Mouse (Mus musculus): Measurements from ENCODE around the gene Sh3gl1. TPM values are rescaled to one million over a fixed set of nuclear protein-coding genes. Genes with fewer than 3 reads are reported as not detected.

The Sh3gl1 gene
- polyA plus RNA-seq, 1 experiment from 2014 or later = 200 TPM

DNA sequence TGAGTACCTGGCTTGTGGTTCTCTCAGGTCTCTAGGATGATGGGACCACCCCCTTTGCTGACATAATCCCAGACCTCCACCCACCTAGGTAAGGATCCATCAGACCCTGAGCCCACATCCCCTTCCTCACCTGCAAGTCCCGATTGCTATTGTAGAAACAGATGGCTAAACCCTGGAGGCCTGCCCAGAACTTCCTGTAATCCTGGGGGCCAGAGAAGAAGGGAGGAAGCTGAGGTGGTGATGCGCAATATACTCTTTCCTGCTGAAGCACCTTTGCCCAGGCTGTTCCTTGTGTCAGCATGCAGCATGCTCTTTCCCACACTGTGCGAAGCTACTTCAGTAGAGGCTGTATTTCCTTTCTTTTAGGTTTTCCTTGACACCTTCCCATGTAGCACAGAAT is 33.4 kb downstream of the Sh3gl1 start:
- no peak for ATAC-seq (ENCODE audit: low FRiP score, low read depth)
- no peaks in the 10 kb centered on the region for H3K9me3 ChIP-seq
- H3K4me1 ChIP-seq = peaks cover 9% of the 10 kb centered on the region
- no peak overlapping the region for H3K4me2 ChIP-seq (replicated peaks)
- no peak overlapping the region for H3K4me3 ChIP-seq
- H3K36me3 ChIP-seq = peaks cover 1% of the 10 kb centered on the region; the same call in 1 of the 2 replicates
- H3K27ac ChIP-seq = no peak overlapping the region
- 89% methylated on average over 3 of the region's 3 CpGs for WGBS
- H3K27me3 ChIP-seq = peaks cover 42% of the 10 kb centered on the region
- H3K9ac ChIP-seq = no peak overlapping the region

GRCm38 (mm10) chr17:55999794-56000499 is 36.5 kb downstream of the Sh3gl1 start:
- Histone ChIP-seq H3K27me3 (peaks cover 37% of the 10 kb centered on the region), H3K4me2 (replicated peaks) (peak overlapping the region; percentile 39), H3K9ac (no peak overlapping the region; the same call in 1 of the 2 replicates), H3K4me1 (no peaks in the 10 kb centered on the region; the same call in 1 of the 2 replicates), H3K27ac (no peak overlapping the region), H3K36me3 (peaks cover 20% of the 10 kb centered on the region), H3K4me3 (peak overlapping the region; percentile 18), H3K9me3 (no peaks in the 10 kb centered on the region)
- peak; percentile 29; the same call in 1 of the 2 replicates for ATAC-seq (ENCODE audit: low FRiP score, low read depth)
- 5% methylated on average over 30 of the region's 30 CpGs for WGBS

DNA sequence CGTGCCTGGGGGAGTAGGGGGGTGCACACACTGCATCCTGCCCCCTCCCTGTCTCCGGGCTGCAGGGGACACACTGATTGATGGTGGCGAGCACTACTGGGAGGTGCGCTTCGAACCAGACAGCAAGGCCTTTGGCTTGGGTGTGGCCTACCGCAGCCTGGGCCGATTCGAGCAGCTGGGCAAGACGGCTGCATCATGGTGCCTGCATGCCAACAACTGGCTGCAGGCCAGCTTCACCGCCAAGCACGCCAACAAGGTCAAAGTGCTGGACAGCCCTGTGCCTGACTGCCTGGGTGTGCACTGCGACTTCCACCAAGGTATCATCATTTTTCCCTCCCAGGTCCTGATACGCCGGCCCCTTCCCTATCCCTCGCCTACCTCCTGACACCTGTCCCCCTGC is 40.4 kb downstream of the Sh3gl1 start:
- H3K9ac ChIP-seq = no peak overlapping the region
- H3K9me3 ChIP-seq = no peaks in the 10 kb centered on the region
- H3K27me3 ChIP-seq = peaks cover 21% of the 10 kb centered on the region
- H3K27ac ChIP-seq = no peak overlapping the region
- no peak overlapping the region for H3K4me3 ChIP-seq
- H3K4me2 ChIP-seq (replicated peaks) = no peak overlapping the region
- no peaks in the 10 kb centered on the region; the same call in 1 of the 2 replicates for H3K4me1 ChIP-seq
- H3K36me3 ChIP-seq = peaks cover 51% of the 10 kb centered on the region
- no peak for ATAC-seq (ENCODE audit: low FRiP score, low read depth)
- WGBS = 90% methylated on average over 15 of the region's 15 CpGs

- Histone ChIP-seq H3K4me3 (no peak overlapping the region), H3K36me3 (peaks cover 42% of the 10 kb centered on the region), H3K9ac (no peak overlapping the region), H3K4me1 (peaks cover 6% of the 10 kb centered on the region), H3K27me3 (no peaks in the 10 kb centered on the region), H3K9me3 (no peaks in the 10 kb centered on the region), H3K4me2 (replicated peaks) (no peak overlapping the region), H3K27ac (no peak overlapping the region)
- 87% methylated on average over 8 of the region's 8 CpGs for WGBS
- ATAC-seq (ENCODE audit: low FRiP score, low read depth) = no peak
These were observed 46.0 kb downstream of the Sh3gl1 start for GRCm38 (mm10) chr17:55990278-55990898.

DNA sequence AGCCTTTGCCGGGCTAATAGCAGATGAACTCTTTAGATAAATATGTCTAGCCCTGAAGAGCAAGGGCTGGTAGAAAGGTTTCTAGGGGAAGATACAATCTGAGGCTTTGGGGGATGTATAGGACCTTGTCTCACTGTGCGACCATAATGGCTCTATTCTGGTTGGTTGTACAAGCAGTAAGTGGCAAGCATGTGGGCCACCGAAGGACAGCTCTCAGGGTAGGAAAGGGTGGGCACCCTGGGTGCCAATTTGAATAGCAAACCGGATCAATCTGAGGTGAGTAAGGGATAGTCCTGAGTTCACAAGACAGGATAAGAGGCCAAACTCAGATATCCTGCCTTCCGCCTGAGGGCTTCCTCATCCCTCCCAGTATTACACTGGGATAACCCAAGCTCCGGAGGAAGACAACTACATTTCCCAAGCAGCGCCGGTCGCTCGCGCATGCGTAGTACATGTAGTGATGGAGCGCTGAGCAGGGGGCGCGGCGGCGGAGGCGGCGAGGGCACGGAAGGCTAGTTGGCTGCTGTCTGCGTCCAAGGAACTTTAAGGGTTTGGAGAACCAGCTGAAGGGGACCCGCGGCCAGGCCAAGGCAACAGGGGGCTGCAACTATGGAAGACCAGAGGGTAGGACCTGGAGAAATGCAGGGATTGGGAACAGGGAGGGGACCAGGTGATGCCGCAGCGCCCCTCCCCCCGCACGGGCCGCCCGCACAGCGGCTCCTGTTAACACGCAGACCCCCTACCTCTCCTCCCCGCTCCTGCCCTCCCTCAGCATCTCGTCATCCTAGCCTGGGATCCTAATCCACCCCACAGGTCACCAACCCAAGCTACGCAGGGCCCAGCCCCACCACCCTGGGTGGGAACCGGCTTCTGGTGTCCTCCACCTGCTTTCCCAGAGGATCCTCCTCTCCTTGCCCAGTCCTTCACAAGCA is 50.1 kb downstream of the Sh3gl1 start, which contains the start of gene Fsd1:
Fsd1 (plus strand) TSS at position 480 of the 932 bp plus-strand sequence.
- 10% methylated on average over 35 of the region's 35 CpGs for WGBS
- no peaks in the 10 kb centered on the region for H3K9me3 ChIP-seq
- H3K4me3 ChIP-seq = peak within 1 kb of the TSS; percentile 68
- no peak within 1 kb of the TSS for H3K27ac ChIP-seq
- peaks cover 6% of the 10 kb centered on the region for H3K4me1 ChIP-seq
- H3K36me3 ChIP-seq = peaks cover 11% of the 10 kb centered on the region; the same call in 1 of the 2 replicates
- H3K4me2 ChIP-seq (replicated peaks) = peak within 1 kb of the TSS; percentile 88
- peak within 1 kb of the TSS; percentile 79 for H3K9ac ChIP-seq
- no peaks in the 10 kb centered on the region for H3K27me3 ChIP-seq
- peak; percentile 74 for ATAC-seq (ENCODE audit: low FRiP score, low read depth)

DNA sequence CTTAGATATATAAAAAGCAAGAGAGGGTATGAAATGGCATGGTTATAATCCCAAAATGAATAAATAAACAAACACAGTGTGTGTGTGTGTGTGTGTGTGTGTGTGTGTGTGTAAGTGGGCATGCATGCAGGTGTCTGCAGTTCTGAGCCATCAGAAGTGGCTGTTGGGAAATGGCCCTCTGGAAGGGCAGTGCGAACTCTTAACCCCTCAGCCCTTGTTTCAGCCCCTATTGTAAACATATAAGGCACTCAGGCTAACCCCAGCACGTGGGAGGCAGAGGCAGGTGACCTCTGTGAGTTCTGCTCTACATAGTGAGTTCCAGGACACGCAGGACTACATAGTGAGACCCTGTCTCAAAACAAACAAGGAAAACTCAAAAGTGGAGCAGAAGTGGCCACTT is 59.1 kb downstream of the Sh3gl1 start:
- Histone ChIP-seq H3K4me2 (replicated peaks) (no peak overlapping the region), H3K4me3 (no peak overlapping the region), H3K36me3 (peaks cover 21% of the 10 kb centered on the region), H3K9me3 (no peaks in the 10 kb centered on the region), H3K4me1 (0 out of 2 replicates have a peak, but pooled peaks cover 6% of the 10 kb centered on the region), H3K27ac (no peak overlapping the region), H3K27me3 (no peaks in the 10 kb centered on the region), H3K9ac (no peak overlapping the region)
- 42% methylated on average over 3 of the region's 3 CpGs for WGBS
- ATAC-seq (ENCODE audit: low FRiP score, low read depth) = no peak

- H3K9ac ChIP-seq = 0 out of 2 replicates have a peak overlapping the region, but pooled peaks have one; percentile 25
- peaks cover 21% of the 10 kb centered on the region for H3K36me3 ChIP-seq
- H3K27ac ChIP-seq = no peak overlapping the region
- ATAC-seq (ENCODE audit: low FRiP score, low read depth) = peak; percentile 25; the same call in 1 of the 2 replicates
- no peak overlapping the region for H3K4me3 ChIP-seq
- H3K4me1 ChIP-seq = peaks cover 9% of the 10 kb centered on the region
- 0 out of 2 replicates have a peak, but pooled peaks cover 5% of the 10 kb centered on the region for H3K27me3 ChIP-seq
- no peak overlapping the region for H3K4me2 ChIP-seq (replicated peaks)
- WGBS = 18% methylated on average over 13 of the region's 13 CpGs
- no peaks in the 10 kb centered on the region for H3K9me3 ChIP-seq
These were observed 60.1 kb downstream of the Sh3gl1 start for GRCm38 (mm10) chr17:55976255-55976862.

- ATAC-seq (ENCODE audit: low FRiP score, low read depth) = no peak
- peak overlapping the region; percentile 80 for H3K9ac ChIP-seq
- peak overlapping the region; percentile 85 for H3K4me2 ChIP-seq (replicated peaks)
- WGBS = 33% methylated on average over 22 of the region's 22 CpGs
- H3K27ac ChIP-seq = no peak overlapping the region
- 0 out of 2 replicates have a peak, but pooled peaks cover 6% of the 10 kb centered on the region for H3K27me3 ChIP-seq
- H3K36me3 ChIP-seq = peaks cover 40% of the 10 kb centered on the region
- H3K4me1 ChIP-seq = peaks cover 21% of the 10 kb centered on the region
- peak overlapping the region; percentile 62 for H3K4me3 ChIP-seq
- H3K9me3 ChIP-seq = no peaks in the 10 kb centered on the region
These were observed 65.0 kb downstream of the Sh3gl1 start for GRCm38 (mm10) chr17:55971453-55971852.

DNA sequence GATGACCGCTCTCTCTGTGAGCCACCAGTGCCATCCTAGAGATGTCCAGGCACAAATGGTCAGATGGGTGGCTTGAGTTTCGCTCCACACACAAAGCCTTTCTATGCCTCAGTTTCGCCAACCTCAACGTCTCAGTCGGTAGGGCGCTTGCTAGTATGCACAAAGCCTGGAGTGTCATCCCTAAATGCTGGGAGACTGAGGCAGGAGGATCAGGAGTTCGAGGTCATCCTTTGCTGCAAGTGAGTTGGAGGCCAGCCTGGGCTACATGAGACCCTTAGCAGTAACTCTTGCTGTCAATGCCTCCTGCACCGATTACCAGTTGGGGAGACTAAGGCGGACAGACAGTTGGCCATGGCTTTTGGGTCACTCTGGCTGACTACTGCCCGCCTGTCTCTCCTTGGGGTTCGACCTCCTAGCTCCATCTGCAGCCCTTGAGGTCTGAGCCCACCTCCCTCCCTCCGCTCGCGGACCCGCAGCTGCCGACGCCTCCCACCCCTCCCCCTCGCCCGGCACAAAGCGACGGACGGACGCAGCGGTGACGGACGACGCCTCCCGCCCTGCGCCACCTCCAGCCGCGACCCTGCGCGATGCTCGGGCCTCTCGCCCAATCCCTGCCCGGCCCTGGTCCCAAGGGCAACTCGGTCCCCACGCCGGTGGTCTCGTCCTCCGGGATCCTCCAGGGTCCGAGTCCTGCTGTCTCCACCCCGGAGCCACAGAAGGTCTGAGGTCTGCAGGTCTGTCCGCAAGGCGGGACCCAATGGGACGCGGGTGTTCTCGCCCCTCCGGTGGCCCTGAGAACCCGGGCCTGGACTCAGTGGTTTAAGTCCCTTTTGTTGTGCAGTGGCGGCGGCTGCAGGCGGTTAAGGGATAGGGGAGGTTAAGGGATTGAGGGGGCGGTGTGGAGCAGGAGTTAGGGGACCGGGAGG is 66.2 kb downstream of the Sh3gl1 start, which contains the start of gene Shd:
Shd (plus strand) TSS at position 502 of the 926 bp plus-strand sequence.
- Histone ChIP-seq H3K4me1 (peaks cover 18% of the 10 kb centered on the region), H3K4me3 (peak within 1 kb of the TSS; percentile 62), H3K9ac (peak within 1 kb of the TSS; percentile 80), H3K27ac (no peak within 1 kb of the TSS), H3K27me3 (0 out of 2 replicates have a peak, but pooled peaks cover 6% of the 10 kb centered on the region), H3K4me2 (replicated peaks) (peak within 1 kb of the TSS; percentile 85), H3K9me3 (no peaks in the 10 kb centered on the region), H3K36me3 (peaks cover 51% of the 10 kb centered on the region)
- ATAC-seq (ENCODE audit: low FRiP score, low read depth) = peak; percentile 41
- WGBS = 9% methylated on average over 53 of the region's 55 CpGs

DNA sequence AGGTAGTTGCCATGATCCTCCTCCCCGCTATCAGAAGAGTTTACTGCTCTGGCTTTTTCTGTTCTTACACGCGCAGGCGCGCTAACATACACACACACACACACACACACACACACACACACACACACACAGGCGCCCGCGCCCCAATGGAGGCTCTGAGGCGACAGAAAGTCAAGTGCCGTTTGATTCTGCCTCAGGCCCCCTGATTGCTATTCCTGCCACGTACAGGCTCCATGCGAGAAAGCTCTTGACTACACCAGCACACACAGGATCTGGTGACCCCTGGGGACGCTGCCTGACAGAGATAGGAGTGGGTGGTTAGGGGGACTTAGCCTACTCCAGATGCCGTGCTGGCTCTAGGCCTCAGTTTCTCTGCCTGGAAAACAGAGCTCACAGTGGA is 66.9 kb downstream of the Sh3gl1 start:
- Histone ChIP-seq H3K27me3 (0 out of 2 replicates have a peak, but pooled peaks cover 6% of the 10 kb centered on the region), H3K4me1 (peaks cover 18% of the 10 kb centered on the region), H3K4me2 (replicated peaks) (peak overlapping the region; percentile 85), H3K4me3 (peak overlapping the region; percentile 62; the same call in 1 of the 2 replicates), H3K36me3 (peaks cover 53% of the 10 kb centered on the region), H3K9me3 (no peaks in the 10 kb centered on the region), H3K27ac (no peak overlapping the region), H3K9ac (peak overlapping the region; percentile 80; the same call in 1 of the 2 replicates)
- 48% methylated on average over 14 of the region's 14 CpGs for WGBS
- ATAC-seq (ENCODE audit: low FRiP score, low read depth) = no peak

All from limb, embryonic 13.5 days (tissue).